In the genomic region with DNA sequence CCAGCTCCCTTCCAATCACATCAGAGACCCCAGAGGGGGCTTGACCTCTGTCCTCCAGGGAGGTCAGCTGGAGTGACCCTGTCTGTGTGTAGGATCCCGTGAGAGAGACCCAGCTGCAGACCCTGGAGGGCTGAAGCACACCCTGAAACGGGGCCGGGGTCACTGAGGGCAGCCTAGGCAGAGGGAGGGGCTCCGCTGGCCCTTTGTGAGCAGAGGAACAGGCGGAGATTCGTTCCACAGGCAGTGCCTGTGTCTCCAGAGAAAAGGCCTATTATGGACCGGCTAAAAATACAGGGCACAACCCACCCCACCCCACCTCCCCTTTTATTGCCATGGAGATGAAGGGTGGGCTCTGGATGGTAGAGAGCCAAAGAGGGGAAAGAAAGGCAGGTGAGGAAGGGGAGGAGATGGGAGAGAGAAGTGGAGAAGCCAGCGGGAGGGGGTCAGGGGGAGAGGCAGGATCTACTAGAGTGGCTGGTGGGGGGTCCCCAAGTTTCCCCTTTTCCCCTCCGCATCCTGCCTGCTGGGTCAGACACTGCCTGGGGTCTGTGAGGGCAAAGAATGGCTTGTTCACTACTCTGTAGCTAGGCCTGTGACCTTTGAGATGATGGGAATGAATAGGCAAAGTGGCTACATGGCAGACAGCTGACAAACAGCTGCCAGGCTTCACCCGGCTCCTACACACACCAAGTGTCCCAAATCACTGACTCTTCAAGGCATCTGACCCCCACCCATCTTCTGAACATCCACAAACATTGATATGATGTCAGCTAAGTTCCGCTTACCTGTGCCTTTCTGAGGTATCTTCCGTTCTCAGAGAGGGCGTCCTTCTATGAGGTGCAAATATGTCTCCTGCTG, we compare ENCODE assay signal across 12 mouse cellular contexts. TPM values are rescaled to one million over a fixed set of nuclear protein-coding genes. Genes with fewer than 3 reads are reported as not detected.
DNase-seq lines count a peak whose midpoint lies in the region; ATAC-seq lines count a peak whose summit lies in the region.
"Had no signal": no experiment of that assay in that cellular context is flagged by ENCODE, and none has a peak within 500 bp of the region (broad histone marks: within the 10 kb centered on the region; RNA-seq: fewer than 3 reads in every experiment).

No protein-coding gene starts in this region.

- H3K27ac ChIP-seq in kidney, embryonic 14.5 days (ENCODE audit: low read depth, low read length), result no peak overlapping the region
- no peak overlapping the region for H3K27ac ChIP-seq in embryonic facial prominence, embryonic 13.5 days
- H3K27ac ChIP-seq in limb, embryonic 12.5 days, result no peak overlapping the region

- ATAC-seq in kidney, embryonic 14.5 days (ENCODE audit: low FRiP score, low TSS enrichment), result no peak
- ATAC-seq in embryonic facial prominence, embryonic 13.5 days (ENCODE audit: insufficient number of reproducible peaks, insufficient read depth, low FRiP score, low TSS enrichment, low read depth), result no peak
- no peak for ATAC-seq in limb, embryonic 12.5 days (ENCODE audit: insufficient number of reproducible peaks, insufficient read depth, low FRiP score, low TSS enrichment, low read depth)

- H3K9ac ChIP-seq in kidney, embryonic 14.5 days (ENCODE audit: low read depth, low read length), result 0 out of 2 replicates have a peak overlapping the region, but pooled peaks have one; percentile 28
- H3K9ac ChIP-seq in embryonic facial prominence, embryonic 13.5 days, result no peak overlapping the region
- H3K9ac ChIP-seq in limb, embryonic 12.5 days (replicated peaks), result peak overlapping the region; percentile 48

- H3K4me2 ChIP-seq in kidney, embryonic 14.5 days (replicated peaks; ENCODE audit: low read depth, low read length), result peak overlapping the region; percentile 19; the same call in 1 of the 2 replicates
- H3K4me2 ChIP-seq in embryonic facial prominence, embryonic 13.5 days, result peak overlapping the region; percentile 31; the same call in 1 of the 2 replicates
- peak overlapping the region; percentile 8; the same call in 1 of the 2 replicates for H3K4me2 ChIP-seq in limb, embryonic 12.5 days

- no peaks in the 10 kb centered on the region for H3K36me3 ChIP-seq in kidney, embryonic 14.5 days (ENCODE audit: control insufficient read depth, insufficient read depth, low read length)
- no peaks in the 10 kb centered on the region for H3K36me3 ChIP-seq in embryonic facial prominence, embryonic 13.5 days
- no peaks in the 10 kb centered on the region for H3K36me3 ChIP-seq in limb, embryonic 12.5 days

- no peak for DNase-seq in kidney, adult 11 months
- DNase-seq in retina, postnatal 1 day, result peak; percentile 79
- no peak for DNase-seq in thymus, postnatal 10 days (ENCODE audit: low spot score in 2 of 2)
- DNase-seq in thymus, postnatal 36 days, result no peak
- DNase-seq in heart, postnatal 25 days (ENCODE audit: low spot score), result no peak
- DNase-seq: adrenal gland, adult 8-10 months; cerebellum, adult 9-10 months had no signal

- H3K9me3 ChIP-seq in kidney, embryonic 14.5 days (ENCODE audit: control insufficient read depth, low read length), result no peaks in the 10 kb centered on the region
- no peaks in the 10 kb centered on the region for H3K9me3 ChIP-seq in embryonic facial prominence, embryonic 13.5 days
- H3K9me3 ChIP-seq in limb, embryonic 12.5 days, result no peaks in the 10 kb centered on the region

- intact Hi-C loops in heart, postnatal 25 days (cut with DNase I), result no loop called here

- H3K27me3 ChIP-seq in kidney, embryonic 14.5 days (ENCODE audit: control insufficient read depth, insufficient read depth, low read length), result no peaks in the 10 kb centered on the region
- no peaks in the 10 kb centered on the region for H3K27me3 ChIP-seq in embryonic facial prominence, embryonic 13.5 days
- peaks cover 6% of the 10 kb centered on the region; the same call in 1 of the 2 replicates for H3K27me3 ChIP-seq in limb, embryonic 12.5 days

- peaks cover 22% of the 10 kb centered on the region for H3K4me1 ChIP-seq in kidney, embryonic 14.5 days (ENCODE audit: control insufficient read depth, insufficient read depth, low read length)
- H3K4me1 ChIP-seq in embryonic facial prominence, embryonic 13.5 days, result peaks cover 15% of the 10 kb centered on the region
- H3K4me1 ChIP-seq in limb, embryonic 12.5 days (replicated peaks), result peaks cover 29% of the 10 kb centered on the region

- WGBS in kidney, embryonic 14.5 days, result 32% methylated on average over 13 of the region's 13 CpGs
- 34% methylated on average over 13 of the region's 13 CpGs for WGBS in embryonic facial prominence, embryonic 13.5 days
- WGBS in limb, embryonic 12.5 days, result 40% methylated on average over 13 of the region's 13 CpGs

- no peak overlapping the region for H3K4me3 ChIP-seq in kidney, embryonic 14.5 days (ENCODE audit: low read length)
- H3K4me3 ChIP-seq in embryonic facial prominence, embryonic 13.5 days, result no peak overlapping the region
- H3K4me3 ChIP-seq in limb, embryonic 12.5 days (replicated peaks), result no peak overlapping the region

RNA-seq across cellular contexts. Expression of a gene that starts 16.6 kb away (rescaled TPM):
- 66.9 and 69.1 TPM in 2 replicates for polyA plus RNA-seq in kidney, embryonic 14.5 days (2014; fragmentation: Nextera tagmentation; extraction: Ambion mirVana)
- 89.4 and 94.8 TPM in 2 replicates for polyA plus RNA-seq in embryonic facial prominence, embryonic 13.5 days (2015; fragmentation: Nextera tagmentation; extraction: Ambion mirVana)
- polyA plus RNA-seq in limb, embryonic 12.5 days (2016; fragmentation: Nextera tagmentation; extraction: Ambion mirVana), result 87.8 and 89.6 TPM in 2 replicates
- total RNA-seq in heart, postnatal 25 days (2021), result 10 to 100 TPM; 21.6 to 23.2 TPM

RNA-seq across cellular contexts. Expression of a gene that starts 28.2 kb away (rescaled TPM):
- polyA plus RNA-seq in kidney, embryonic 14.5 days (2014; fragmentation: Nextera tagmentation; extraction: Ambion mirVana), result 33.7 and 36.3 TPM in 2 replicates
- polyA plus RNA-seq in embryonic facial prominence, embryonic 13.5 days (2015; fragmentation: Nextera tagmentation; extraction: Ambion mirVana), result 2.4 and 3.4 TPM in 2 replicates
- polyA plus RNA-seq in limb, embryonic 12.5 days (2016; fragmentation: Nextera tagmentation; extraction: Ambion mirVana), result 0.84 and 1.1 TPM in 2 replicates
- 1 to 10 TPM; 1.7 to 2.3 TPM for total RNA-seq in heart, postnatal 25 days (2021)
- total RNA-seq: gastrocnemius, adult 18-20 months; left cerebral cortex, postnatal 10 days had no signal

RNA-seq across cellular contexts. Expression of a gene that starts 44.1 kb away (rescaled TPM):
- 17.3 and 28.0 TPM in 2 replicates for polyA plus RNA-seq in kidney, embryonic 14.5 days (2014; fragmentation: Nextera tagmentation; extraction: Ambion mirVana)
- polyA plus RNA-seq in embryonic facial prominence, embryonic 13.5 days (2015; fragmentation: Nextera tagmentation; extraction: Ambion mirVana), result 19.9 and 27.9 TPM in 2 replicates
- polyA plus RNA-seq in limb, embryonic 12.5 days (2016; fragmentation: Nextera tagmentation; extraction: Ambion mirVana), result 18.4 and 19.7 TPM in 2 replicates
- 10 to 100 TPM; 11.3 to 12.9 TPM for total RNA-seq in heart, postnatal 25 days (2021)

RNA-seq across cellular contexts. Expression of a gene that starts 50.0 kb away (rescaled TPM):
- polyA plus RNA-seq in kidney, embryonic 14.5 days (2014; fragmentation: Nextera tagmentation; extraction: Ambion mirVana), result 94.7 and 106 TPM in 2 replicates
- polyA plus RNA-seq in embryonic facial prominence, embryonic 13.5 days (2015; fragmentation: Nextera tagmentation; extraction: Ambion mirVana), result 123 and 125 TPM in 2 replicates
- polyA plus RNA-seq in limb, embryonic 12.5 days (2016; fragmentation: Nextera tagmentation; extraction: Ambion mirVana), result 78.1 and 88.3 TPM in 2 replicates
- 10 to 100 TPM; 33.4 to 37.5 TPM for total RNA-seq in heart, postnatal 25 days (2021)
